9 mouse cellular contexts compared by ENCODE assay signal in genomic region chr8:108692239-108692627, GRCm38 (mm10).
DNase-seq lines count a peak whose midpoint lies in the region; ATAC-seq lines count a peak whose summit lies in the region.
"Had no signal": no experiment of that assay in that cellular context is flagged by ENCODE, and none has a peak within 500 bp of the region (broad histone marks: within the 10 kb centered on the region; RNA-seq: fewer than 3 reads in every experiment).

No protein-coding gene starts in this region.

- peak overlapping the region; percentile 45 for H3K9ac ChIP-seq in kidney, embryonic 16.5 days (replicated peaks; ENCODE audit: low read length)
- 0 out of 2 replicates have a peak overlapping the region, but pooled peaks have one; percentile 45 for H3K9ac ChIP-seq in embryonic facial prominence, embryonic 14.5 days (ENCODE audit: low read depth, low read length)
- H3K9ac ChIP-seq in midbrain, embryonic 16.5 days (ENCODE audit: low read depth, low read length): peak overlapping the region; percentile 52; the same call in 1 of the 2 replicates

- WGBS in kidney, embryonic 16.5 days: 3% methylated on average over 5 of the region's 5 CpGs
- WGBS in embryonic facial prominence, embryonic 14.5 days: 1% methylated on average over 5 of the region's 5 CpGs
- 4% methylated on average over 5 of the region's 5 CpGs for WGBS in midbrain, embryonic 16.5 days

- no peak for DNase-seq in kidney, adult 11 months
- DNase-seq in embryonic facial prominence, embryonic 14.5 days (ENCODE audit: low spot score): peak; percentile 78
- peak; percentile 41 to 55 for DNase-seq in kidney, postnatal 4 days
- no peak for DNase-seq in left cerebral cortex, adult 8-10 months (ENCODE audit: low spot score in 2 of 2)
- DNase-seq in left cerebral cortex, postnatal 36 days (ENCODE audit: low spot score in 2 of 2): no peak
- DNase-seq in urinary bladder, postnatal 4 days (ENCODE audit: low spot score in 2 of 2): no peak

- ATAC-seq in kidney, embryonic 16.5 days (ENCODE audit: low FRiP score, low TSS enrichment): peak; percentile 33; the same call in 1 of the 2 replicates
- ATAC-seq in embryonic facial prominence, embryonic 14.5 days (ENCODE audit: low read depth): peak; percentile 35; the same call in 1 of the 2 replicates
- ATAC-seq in midbrain, embryonic 16.5 days: peak; percentile 56

- no peak overlapping the region for H3K27ac ChIP-seq in kidney, embryonic 16.5 days (ENCODE audit: low read length)
- H3K27ac ChIP-seq in embryonic facial prominence, embryonic 14.5 days (replicated peaks; ENCODE audit: low read depth, low read length): no peak overlapping the region; the same call in 1 of the 2 replicates
- H3K27ac ChIP-seq in midbrain, embryonic 16.5 days (ENCODE audit: low read length): peak overlapping the region; percentile 88

- H3K9me3 ChIP-seq in kidney, embryonic 16.5 days (ENCODE audit: low read length): no peaks in the 10 kb centered on the region
- H3K9me3 ChIP-seq in embryonic facial prominence, embryonic 14.5 days (ENCODE audit: control insufficient read depth, low read length): no peaks in the 10 kb centered on the region
- H3K9me3 ChIP-seq in midbrain, embryonic 16.5 days (replicated peaks; ENCODE audit: control insufficient read depth, low read length, poor library complexity, severe bottlenecking): no peaks in the 10 kb centered on the region

- H3K4me3 ChIP-seq in kidney, embryonic 16.5 days (ENCODE audit: low read length): peak overlapping the region; percentile 35
- peak overlapping the region; percentile 27 for H3K4me3 ChIP-seq in embryonic facial prominence, embryonic 14.5 days (ENCODE audit: low read depth, low read length)
- peak overlapping the region; percentile 17 for H3K4me3 ChIP-seq in midbrain, embryonic 16.5 days (ENCODE audit: low read depth, low read length)
- H3K4me3 ChIP-seq: myocyte had no signal

- peaks cover 32% of the 10 kb centered on the region for H3K4me1 ChIP-seq in kidney, embryonic 16.5 days (ENCODE audit: insufficient read depth, low read length)
- H3K4me1 ChIP-seq in embryonic facial prominence, embryonic 14.5 days (ENCODE audit: control insufficient read depth, insufficient read depth, low read length): peaks cover 24% of the 10 kb centered on the region
- peaks cover 37% of the 10 kb centered on the region for H3K4me1 ChIP-seq in midbrain, embryonic 16.5 days (ENCODE audit: control insufficient read depth, insufficient read depth, low read length)

- H3K27me3 ChIP-seq in kidney, embryonic 16.5 days (ENCODE audit: insufficient read depth, low read length): peaks cover 28% of the 10 kb centered on the region
- peaks cover 25% of the 10 kb centered on the region for H3K27me3 ChIP-seq in embryonic facial prominence, embryonic 14.5 days (replicated peaks; ENCODE audit: control insufficient read depth, insufficient read depth, low read length)
- peaks cover 5% of the 10 kb centered on the region; the same call in 1 of the 2 replicates for H3K27me3 ChIP-seq in midbrain, embryonic 16.5 days (ENCODE audit: control insufficient read depth, insufficient read depth, low read depth, low read length)

- peak overlapping the region; percentile 57 for H3K4me2 ChIP-seq in kidney, embryonic 16.5 days (replicated peaks; ENCODE audit: low read depth, low read length)
- H3K4me2 ChIP-seq in embryonic facial prominence, embryonic 14.5 days (ENCODE audit: low read depth, low read length): peak overlapping the region; percentile 55
- peak overlapping the region; percentile 55 for H3K4me2 ChIP-seq in midbrain, embryonic 16.5 days (ENCODE audit: low read length)

- intact Hi-C loops in left cerebral cortex, postnatal 36 days (cut with DNase I): loop anchor here (10.0 kb wide), 1 partner anchor 1087 kb away; no protein-coding TSS in a partner anchor

- H3K36me3 ChIP-seq in kidney, embryonic 16.5 days (ENCODE audit: insufficient read depth, low read length): no peaks in the 10 kb centered on the region
- no peaks in the 10 kb centered on the region for H3K36me3 ChIP-seq in embryonic facial prominence, embryonic 14.5 days (ENCODE audit: control insufficient read depth, insufficient read depth, low read length)
- H3K36me3 ChIP-seq in midbrain, embryonic 16.5 days (ENCODE audit: control insufficient read depth, insufficient read depth, low read length): no peaks in the 10 kb centered on the region

Comparison
In these comparisons a context has a peak if more than half of its experiments do, and no peak if none do; other contexts are left out.
1. DNase-seq: peak in embryonic facial prominence, embryonic 14.5 days (single experiment) and kidney, postnatal 4 days (2 of 2); none in kidney, adult 11 months (single experiment), left cerebral cortex, adult 8-10 months (0 of 2), left cerebral cortex, postnatal 36 days (0 of 2) and urinary bladder, postnatal 4 days (0 of 2).
2. Peak in every context shown above with its lines, with median percentiles within 50 percentile points of each other: ATAC-seq, H3K4me2 ChIP-seq, H3K4me3 ChIP-seq and H3K9ac ChIP-seq.